Mouse (Mus musculus): ENCODE measurements around the gene Rrp15. TPM values are rescaled to one million over a fixed set of nuclear protein-coding genes. Genes with fewer than 3 reads are reported as not detected.

The Rrp15 gene
- polyA plus RNA-seq, 1 experiment from 2014 or later: 57.5 TPM

GRCm38 (mm10) chr1:186700496-186700895, 48.7 kb downstream of the Rrp15 start:
- no peaks in the 10 kb centered on the region for H3K36me3 ChIP-seq (ENCODE audit: insufficient read depth, low read length)
- WGBS: 85% methylated on average over 3 of the region's 3 CpGs
- DNase-seq (ENCODE audit: low spot score) (no peak), ATAC-seq (replicated peaks; ENCODE audit: low FRiP score, low read depth) (no peak)
- H3K27me3 ChIP-seq (ENCODE audit: insufficient read depth, low read length): no peaks in the 10 kb centered on the region
- no peak overlapping the region for H3K4me3 ChIP-seq (replicated peaks; ENCODE audit: low read depth, low read length)
- H3K4me1 ChIP-seq (replicated peaks; ENCODE audit: insufficient read depth, low read length): 0 out of 2 replicates have a peak, but pooled peaks cover 3% of the 10 kb centered on the region
- no peak for TF ChIP-seq CTCF (IDR thresholded peaks at IDR 0.05; ENCODE audit: low read depth)
- H3K9me3 ChIP-seq (replicated peaks; ENCODE audit: low read length): no peaks in the 10 kb centered on the region
- no peak overlapping the region for H3K27ac ChIP-seq
- no peak overlapping the region for H3K4me2 ChIP-seq (ENCODE audit: low read length)
- H3K9ac ChIP-seq (ENCODE audit: low read depth, low read length): no peak overlapping the region

- WGBS: 74% methylated on average over 15 of the region's 15 CpGs
- no peak overlapping the region for H3K27ac ChIP-seq
- no peaks in the 10 kb centered on the region for H3K27me3 ChIP-seq (ENCODE audit: insufficient read depth, low read length)
- no peak overlapping the region for H3K4me3 ChIP-seq (replicated peaks; ENCODE audit: low read depth, low read length)
- H3K9ac ChIP-seq (ENCODE audit: low read depth, low read length): no peak overlapping the region
- ATAC-seq (replicated peaks; ENCODE audit: low FRiP score, low read depth) (no peak), DNase-seq (ENCODE audit: low spot score) (no peak)
- TF ChIP-seq CTCF (IDR thresholded peaks at IDR 0.05; ENCODE audit: low read depth): peak; percentile 54
- no peak overlapping the region for H3K4me2 ChIP-seq (ENCODE audit: low read length)
- H3K9me3 ChIP-seq (replicated peaks; ENCODE audit: low read length): no peaks in the 10 kb centered on the region
- 0 out of 2 replicates have a peak, but pooled peaks cover 3% of the 10 kb centered on the region for H3K4me1 ChIP-seq (replicated peaks; ENCODE audit: insufficient read depth, low read length)
- no peaks in the 10 kb centered on the region for H3K36me3 ChIP-seq (ENCODE audit: insufficient read depth, low read length)
These were observed 50.4 kb downstream of the Rrp15 start for GRCm38 (mm10) chr1:186698583-186699338.

- no peak for TF ChIP-seq CTCF (IDR thresholded peaks at IDR 0.05; ENCODE audit: low read depth)
- Histone ChIP-seq H3K4me2 (ENCODE audit: low read length) (no peak overlapping the region), H3K36me3 (ENCODE audit: insufficient read depth, low read length) (no peaks in the 10 kb centered on the region), H3K9me3 (replicated peaks; ENCODE audit: low read length) (no peaks in the 10 kb centered on the region), H3K4me1 (replicated peaks; ENCODE audit: insufficient read depth, low read length) (no peaks in the 10 kb centered on the region), H3K9ac (ENCODE audit: low read depth, low read length) (no peak overlapping the region), H3K27me3 (ENCODE audit: insufficient read depth, low read length) (no peaks in the 10 kb centered on the region), H3K27ac (no peak overlapping the region), H3K4me3 (replicated peaks; ENCODE audit: low read depth, low read length) (no peak overlapping the region)
- 80% methylated on average over 9 of the region's 9 CpGs for whole genome bisulfite sequencing
- no peak for DNase-seq (ENCODE audit: low spot score)
- no peak for ATAC-seq (replicated peaks; ENCODE audit: low FRiP score, low read depth)
These were observed 52.9 kb downstream of the Rrp15 start for GRCm38 (mm10) chr1:186696231-186696630.

DNA sequence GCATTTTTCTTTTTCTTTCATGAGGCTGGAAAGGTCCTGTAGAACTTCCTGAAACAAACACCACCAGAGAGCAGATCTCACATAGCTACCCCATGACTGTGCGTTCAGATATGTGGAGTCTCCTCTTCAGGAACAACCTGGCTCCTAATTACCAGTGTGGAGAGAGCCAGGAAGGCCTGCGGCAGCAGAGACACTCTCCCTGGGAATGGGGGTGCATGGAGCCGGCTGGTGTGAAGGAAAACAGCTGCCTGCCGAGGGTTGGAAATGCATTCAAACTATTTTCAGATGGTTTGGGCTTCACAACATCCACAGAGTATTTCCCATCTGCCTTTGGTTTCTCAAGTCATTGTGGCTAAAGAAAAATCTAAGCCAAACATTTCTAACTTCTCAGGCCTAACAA, 53.8 kb downstream of the Rrp15 start:
- peak overlapping the region; percentile 61; the same call in 1 of the 2 replicates for H3K27ac ChIP-seq
- no peak overlapping the region for H3K9ac ChIP-seq (ENCODE audit: low read depth, low read length)
- DNase-seq (ENCODE audit: low spot score): peak; percentile 77
- WGBS: 50% methylated on average over 4 of the region's 4 CpGs
- no peaks in the 10 kb centered on the region for H3K27me3 ChIP-seq (ENCODE audit: insufficient read depth, low read length)
- no peak overlapping the region for H3K4me2 ChIP-seq (ENCODE audit: low read length)
- H3K4me1 ChIP-seq (replicated peaks; ENCODE audit: insufficient read depth, low read length): no peaks in the 10 kb centered on the region
- no peak for TF ChIP-seq CTCF (IDR thresholded peaks at IDR 0.05; ENCODE audit: low read depth)
- no peak overlapping the region for H3K4me3 ChIP-seq (replicated peaks; ENCODE audit: low read depth, low read length)
- ATAC-seq (replicated peaks; ENCODE audit: low FRiP score, low read depth): no peak
- H3K9me3 ChIP-seq (replicated peaks; ENCODE audit: low read length): no peaks in the 10 kb centered on the region
- H3K36me3 ChIP-seq (ENCODE audit: insufficient read depth, low read length): no peaks in the 10 kb centered on the region

DNA sequence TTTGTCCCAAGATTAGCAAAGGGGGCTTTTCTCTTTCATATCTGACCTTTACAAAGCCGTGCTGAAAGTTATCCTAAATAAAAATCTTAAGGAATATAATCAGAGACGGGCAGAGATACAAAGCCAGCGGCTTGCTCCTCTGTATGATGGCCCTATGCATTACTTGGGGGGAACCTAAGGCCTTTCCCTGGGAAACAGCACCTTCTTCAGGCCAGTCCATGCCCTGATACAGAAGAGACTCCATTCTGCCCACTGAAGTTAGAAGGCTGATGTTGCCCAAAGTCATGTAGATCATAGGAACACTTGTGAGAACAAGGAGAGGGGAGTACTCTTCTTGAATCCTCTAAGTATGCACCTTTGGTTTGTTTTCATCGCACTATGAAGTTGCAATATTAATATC, 56.8 kb downstream of the Rrp15 start:
- Histone ChIP-seq H3K4me2 (ENCODE audit: low read length) (no peak overlapping the region), H3K36me3 (ENCODE audit: insufficient read depth, low read length) (no peaks in the 10 kb centered on the region), H3K4me1 (replicated peaks; ENCODE audit: insufficient read depth, low read length) (no peaks in the 10 kb centered on the region), H3K27ac (no peak overlapping the region), H3K9ac (ENCODE audit: low read depth, low read length) (no peak overlapping the region), H3K27me3 (ENCODE audit: insufficient read depth, low read length) (no peaks in the 10 kb centered on the region), H3K4me3 (replicated peaks; ENCODE audit: low read depth, low read length) (no peak overlapping the region), H3K9me3 (replicated peaks; ENCODE audit: low read length) (no peaks in the 10 kb centered on the region)
- TF ChIP-seq CTCF (IDR thresholded peaks at IDR 0.05; ENCODE audit: low read depth): peak; percentile 52
- WGBS: 91% methylated on average over 4 of the region's 4 CpGs
- no peak for ATAC-seq (replicated peaks; ENCODE audit: low FRiP score, low read depth)
- DNase-seq (ENCODE audit: low spot score): no peak

DNA sequence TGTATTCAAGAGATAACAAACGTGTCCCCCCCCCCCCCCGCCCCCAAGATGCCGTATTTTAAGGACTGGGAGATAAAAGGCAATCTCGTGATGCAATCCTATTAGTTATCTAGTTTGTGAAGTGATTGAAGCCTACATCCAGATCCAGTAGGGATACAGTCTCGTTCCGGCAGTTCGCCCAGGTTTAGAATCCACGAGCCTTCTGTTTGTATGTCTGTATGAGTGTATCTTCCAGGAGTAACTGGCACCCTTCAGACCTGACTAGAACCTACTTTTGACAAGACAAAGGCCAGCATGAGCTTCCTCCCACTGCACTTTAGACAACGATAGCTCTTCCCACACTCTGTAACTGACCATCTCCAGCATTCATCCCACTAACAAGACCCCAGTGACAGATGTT, 57.5 kb downstream of the Rrp15 start:
- TF ChIP-seq CTCF (IDR thresholded peaks at IDR 0.05; ENCODE audit: low read depth): no peak
- Histone ChIP-seq H3K27me3 (ENCODE audit: insufficient read depth, low read length) (no peaks in the 10 kb centered on the region), H3K36me3 (ENCODE audit: insufficient read depth, low read length) (no peaks in the 10 kb centered on the region), H3K4me3 (replicated peaks; ENCODE audit: low read depth, low read length) (no peak overlapping the region), H3K9me3 (replicated peaks; ENCODE audit: low read length) (no peaks in the 10 kb centered on the region), H3K27ac (no peak overlapping the region), H3K4me1 (replicated peaks; ENCODE audit: insufficient read depth, low read length) (no peaks in the 10 kb centered on the region), H3K9ac (ENCODE audit: low read depth, low read length) (no peak overlapping the region), H3K4me2 (ENCODE audit: low read length) (no peak overlapping the region)
- WGBS: 88% methylated on average over 9 of the region's 9 CpGs
- ATAC-seq (replicated peaks; ENCODE audit: low FRiP score, low read depth) (no peak), DNase-seq (ENCODE audit: low spot score) (no peak)
